Mouse (Mus musculus): ENCODE results near the gene Josd2.

- TF ChIP-seq CTCF (IDR thresholded peaks at IDR 0.05; ENCODE audit: low read depth, low read length) (no peak), POLR2A (IDR thresholded peaks at IDR 0.05; ENCODE audit: extremely low read depth, insufficient read depth, low read length) (no peak)
Measured at GRCm38 (mm10) chr7:44494681-44495080, 26.9 kb downstream of the Josd2 start.
